Mouse (Mus musculus) thymus, postnatal 10 days (tissue): ENCODE results near the gene Gm27021.

Source experiments
- DNase-seq, 2 experiments: peaks; one replicate each; pipeline ENCODE4 v3.0.0; 2021; ENCODE audit warnings: low spot score in 2 of 2

The Gm27021 gene

DNA sequence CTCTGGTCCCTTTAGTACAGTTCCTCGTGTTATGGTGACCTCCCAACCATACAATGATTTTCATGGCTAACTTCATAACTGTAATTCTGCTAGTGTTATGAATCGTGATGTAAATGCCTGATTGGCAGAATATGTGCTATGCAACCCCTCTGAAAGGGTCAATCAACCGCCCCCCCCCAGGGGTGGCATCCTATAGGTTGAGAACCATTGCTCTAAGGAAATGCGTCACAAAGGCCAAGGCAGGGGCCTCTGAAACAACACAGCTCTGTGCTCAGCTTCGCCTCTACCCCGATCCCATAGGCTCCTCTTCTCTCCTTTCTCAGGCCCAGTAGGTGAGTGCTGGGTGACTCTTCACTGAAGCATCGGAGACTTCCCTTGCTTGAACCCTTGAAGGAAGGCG, 17.7 kb upstream of the Gm27021 start:
- DNase-seq = no peak

DNA sequence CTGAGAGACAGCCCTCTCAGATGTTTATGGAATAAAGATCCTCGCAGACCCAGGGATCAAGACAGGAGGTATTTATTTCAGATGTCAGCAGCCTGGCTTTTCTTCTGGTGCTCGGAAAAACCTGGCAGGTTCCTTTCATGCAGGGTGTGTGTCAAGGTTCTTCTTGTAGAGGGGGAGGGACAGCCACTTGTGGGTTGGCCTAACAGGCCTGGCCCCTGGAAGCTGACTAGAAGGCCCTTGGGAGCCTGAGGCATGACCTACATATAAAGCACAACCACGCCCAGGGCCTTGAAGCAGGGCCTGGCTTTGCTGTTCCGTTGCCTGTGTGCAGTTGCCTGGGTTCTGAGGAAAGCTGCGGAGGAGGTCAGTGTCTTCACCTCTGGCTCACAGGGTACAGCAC, 17.2 kb upstream of the Gm27021 start:
- DNase-seq = no peak

DNA sequence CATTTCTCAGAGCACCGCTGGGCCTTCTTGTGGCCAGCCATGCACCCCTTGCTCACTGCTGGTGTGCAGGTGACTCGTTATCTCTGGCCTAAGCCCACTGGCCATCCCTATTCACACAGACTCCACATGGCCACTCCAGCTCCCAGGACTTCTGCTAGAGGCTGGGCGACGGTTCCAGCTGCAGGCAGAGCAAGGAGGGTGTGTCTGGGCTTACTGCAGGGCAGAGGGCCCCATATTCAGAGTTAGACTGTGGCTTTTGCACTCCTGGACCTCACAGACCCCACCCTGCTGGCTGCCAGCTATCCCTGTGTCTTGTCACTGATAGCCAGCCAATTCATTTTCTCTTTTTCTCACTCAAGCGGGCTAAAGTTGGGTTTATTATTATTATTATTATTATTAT, 16.2 kb upstream of the Gm27021 start:
- DNase-seq = no peak

DNA sequence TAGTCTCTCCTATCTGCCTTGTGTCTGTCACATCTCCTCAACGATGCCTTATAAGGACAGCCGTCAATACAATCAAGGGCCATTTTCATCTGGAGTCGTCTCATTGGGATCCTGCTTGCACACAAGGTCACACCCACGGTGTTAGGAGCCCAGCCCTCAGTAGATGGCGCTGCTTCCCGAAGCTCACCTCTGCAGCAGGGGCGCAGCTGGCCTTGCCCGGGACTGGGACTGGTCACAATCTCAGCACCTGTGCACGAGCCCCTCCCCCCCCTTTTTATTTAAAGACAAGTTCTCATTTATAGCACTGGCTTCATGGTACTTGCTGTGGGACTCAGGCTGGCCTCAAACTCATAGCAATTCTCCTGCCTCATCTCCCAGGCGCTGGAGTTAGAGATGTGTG, 15.7 kb upstream of the Gm27021 start:
- peak; percentile 62 to 83 for DNase-seq

DNA sequence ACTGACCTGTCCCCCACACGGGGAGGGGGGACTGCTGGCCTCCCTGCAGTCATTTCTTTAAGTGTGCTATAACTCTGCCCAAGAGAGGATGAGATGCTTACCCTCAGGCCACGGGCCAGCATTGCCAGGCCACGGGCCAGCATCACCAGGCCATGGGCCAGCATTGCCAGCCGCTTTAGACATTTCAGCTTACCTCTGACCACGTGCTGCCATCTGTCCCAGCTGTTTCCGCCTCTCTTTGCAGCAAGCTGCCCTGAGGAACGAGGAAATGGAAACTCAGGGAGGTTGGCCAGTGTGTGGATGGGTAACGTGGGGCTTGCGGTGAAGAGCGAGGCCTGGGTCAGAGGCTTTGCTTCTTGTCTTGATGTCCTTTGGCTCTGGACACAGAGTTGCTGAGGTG, 13.2 kb upstream of the Gm27021 start:
- DNase-seq = no peak

DNA sequence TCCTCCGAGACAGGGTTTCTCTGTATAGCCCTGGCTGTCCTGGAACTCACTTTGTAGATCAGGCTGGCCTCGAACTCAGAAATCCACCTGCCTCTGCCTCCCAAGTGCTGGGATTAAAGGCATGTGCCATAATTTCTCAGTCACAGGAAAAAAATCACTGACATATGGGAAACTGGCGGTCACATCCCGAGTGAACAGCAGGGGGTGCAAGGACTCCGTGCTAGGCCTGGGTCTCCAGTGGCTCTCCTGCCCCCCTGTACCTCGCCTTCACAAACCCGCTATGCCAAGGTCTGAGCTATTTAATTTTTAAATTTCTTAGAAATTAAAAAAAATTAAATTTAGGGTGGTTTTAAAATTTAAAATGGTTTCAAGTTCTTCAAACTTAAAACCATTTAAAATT, 12.5 kb upstream of the Gm27021 start:
- DNase-seq = peak; percentile 28 to 76

DNA sequence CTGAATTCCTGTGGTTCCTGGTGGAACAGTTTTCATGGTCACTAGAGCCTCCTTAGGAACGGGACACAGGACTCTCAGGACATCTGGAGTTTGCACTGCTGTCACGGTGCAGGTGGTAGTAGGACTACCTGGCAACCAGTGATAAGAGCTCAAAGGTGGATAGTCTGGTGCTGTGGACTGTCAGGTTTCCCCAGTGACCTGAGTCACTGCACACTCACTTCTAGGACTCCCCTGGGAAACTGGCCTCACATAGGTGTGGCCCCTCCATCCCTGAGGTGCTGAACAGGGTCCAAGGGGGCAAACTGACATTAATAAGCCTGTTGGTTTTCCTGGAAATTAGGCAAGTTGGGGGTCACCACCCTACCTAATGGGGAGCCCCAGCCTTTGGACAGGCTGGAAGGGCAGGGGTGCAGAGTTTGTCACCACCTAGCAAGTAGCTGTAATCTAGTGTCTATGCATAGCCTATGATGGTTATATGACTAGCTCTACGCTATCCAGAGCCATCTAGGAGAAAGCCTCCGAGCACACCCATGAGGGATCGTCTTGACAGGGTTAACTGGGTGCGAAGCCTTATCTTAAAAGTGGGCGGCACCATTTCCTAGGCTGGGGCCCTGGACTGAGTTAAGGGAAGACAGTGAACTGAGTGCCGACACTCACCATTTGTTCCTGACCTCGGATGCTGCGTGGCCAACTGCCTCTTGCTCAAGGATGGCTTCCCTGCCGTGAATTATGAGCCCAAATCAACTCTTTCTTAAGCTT, 11.9 kb upstream of the Gm27021 start:
- no peak for DNase-seq

DNA sequence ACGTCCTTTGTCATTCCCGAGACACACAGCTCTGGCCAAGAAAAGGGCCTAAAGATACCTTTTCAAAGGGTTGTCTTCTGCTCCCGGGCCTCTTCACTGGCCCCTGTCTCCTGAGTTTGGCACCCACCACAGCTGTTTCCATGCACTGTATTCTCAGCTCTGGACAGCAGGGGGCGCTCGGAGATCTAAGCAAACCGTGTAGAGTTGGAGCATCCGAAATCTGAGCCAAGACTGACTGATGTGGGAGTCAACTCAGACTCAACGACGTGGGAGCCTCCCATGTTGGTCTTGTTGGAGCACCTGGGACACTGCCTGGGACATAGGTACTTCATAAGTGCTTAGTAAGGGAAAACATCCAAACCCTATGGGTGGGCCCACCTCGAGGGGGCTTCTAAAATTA, 10.6 kb upstream of the Gm27021 start:
- DNase-seq = peak; percentile 57 to 90

DNA sequence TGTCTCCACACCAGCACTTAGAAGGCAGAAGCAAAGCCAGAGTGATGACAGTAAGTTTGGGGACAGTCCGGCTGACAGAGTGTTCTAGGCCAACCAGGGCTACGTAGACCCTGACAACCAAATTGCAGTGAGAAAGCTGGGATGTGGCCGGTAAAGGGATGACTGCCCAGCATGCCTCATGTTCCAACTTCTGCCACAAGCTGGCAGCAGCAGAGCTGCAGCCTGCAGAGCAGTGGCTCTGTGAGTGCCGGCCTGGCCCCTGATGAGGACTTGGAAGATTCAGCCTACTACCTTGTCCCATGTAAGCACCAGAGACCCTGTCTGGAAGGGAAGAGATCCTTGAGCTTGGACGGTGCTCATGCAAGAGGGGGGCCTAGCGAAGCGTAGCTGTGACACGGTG, 7.8 kb upstream of the Gm27021 start:
- DNase-seq = no peak

DNA sequence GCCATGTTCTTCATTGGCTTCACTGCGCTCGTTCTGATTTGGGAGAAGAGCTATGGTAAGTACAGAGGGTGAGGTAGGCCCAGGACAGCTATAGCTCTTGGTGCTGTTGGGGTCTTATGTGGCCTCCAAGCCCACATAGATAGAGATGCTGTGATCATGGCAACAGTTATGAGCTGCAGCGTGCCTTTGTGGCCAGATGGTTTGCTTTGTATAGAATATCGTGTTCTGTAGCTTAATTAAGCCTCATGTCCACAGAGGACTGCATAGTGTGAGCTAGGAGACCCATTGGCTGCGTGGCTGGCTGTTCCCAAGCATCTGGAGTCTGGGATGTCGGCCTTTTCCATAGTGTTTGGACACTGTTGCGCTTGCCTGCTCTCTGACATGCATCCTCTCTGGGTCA, 5.4 kb upstream of the Gm27021 start:
- no peak for DNase-seq

DNA sequence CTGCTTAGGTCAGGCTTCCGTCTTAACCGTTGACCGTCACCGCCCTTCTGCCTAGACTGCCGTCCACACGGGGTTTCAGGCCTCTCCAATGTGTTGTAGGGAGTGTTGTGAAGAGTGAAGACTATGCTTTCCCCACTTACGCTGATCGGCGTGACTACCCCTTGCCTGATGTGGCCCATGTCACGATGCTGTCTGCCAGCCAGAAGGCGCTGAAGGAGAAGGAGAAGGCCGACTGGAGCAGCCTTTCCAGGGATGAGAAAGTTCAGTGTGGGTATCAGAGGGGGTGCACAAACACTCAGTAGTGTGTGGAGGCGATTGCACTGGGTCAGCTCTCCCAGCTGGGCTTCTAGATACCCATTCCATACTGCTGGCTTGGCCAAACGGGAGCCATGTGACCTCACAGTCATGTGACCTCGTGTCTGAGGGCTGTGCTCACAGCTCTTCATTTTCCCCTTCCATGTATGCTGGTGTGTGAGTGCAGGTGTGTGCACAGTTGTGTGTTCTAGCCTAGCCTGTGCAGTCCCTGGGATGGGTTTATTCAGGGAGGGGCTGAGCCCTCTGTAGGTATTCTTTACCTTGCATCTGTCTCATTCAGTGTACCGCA, 4.8 kb upstream of the Gm27021 start:
- no peak for DNase-seq

DNA sequence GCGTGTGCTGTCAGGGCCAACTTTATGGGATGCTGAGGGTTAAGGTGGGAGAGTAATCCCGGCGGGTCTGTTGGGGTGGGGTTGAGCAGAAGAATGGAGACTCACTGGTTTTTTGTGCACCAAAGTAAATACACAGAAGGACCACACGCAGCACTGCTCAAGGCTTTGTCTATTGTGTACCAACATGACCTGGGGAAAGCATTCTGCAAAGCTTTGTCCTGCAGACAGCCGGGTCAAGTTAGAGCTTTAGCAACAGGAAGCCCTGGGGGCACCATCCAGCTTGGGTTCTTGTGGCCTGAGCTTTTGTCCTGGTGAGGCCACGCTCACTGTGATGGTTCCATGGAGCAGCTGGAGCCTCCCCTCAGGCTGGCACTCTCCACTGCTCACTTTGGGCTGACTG, 3.9 kb upstream of the Gm27021 start:
- DNase-seq = no peak

DNA sequence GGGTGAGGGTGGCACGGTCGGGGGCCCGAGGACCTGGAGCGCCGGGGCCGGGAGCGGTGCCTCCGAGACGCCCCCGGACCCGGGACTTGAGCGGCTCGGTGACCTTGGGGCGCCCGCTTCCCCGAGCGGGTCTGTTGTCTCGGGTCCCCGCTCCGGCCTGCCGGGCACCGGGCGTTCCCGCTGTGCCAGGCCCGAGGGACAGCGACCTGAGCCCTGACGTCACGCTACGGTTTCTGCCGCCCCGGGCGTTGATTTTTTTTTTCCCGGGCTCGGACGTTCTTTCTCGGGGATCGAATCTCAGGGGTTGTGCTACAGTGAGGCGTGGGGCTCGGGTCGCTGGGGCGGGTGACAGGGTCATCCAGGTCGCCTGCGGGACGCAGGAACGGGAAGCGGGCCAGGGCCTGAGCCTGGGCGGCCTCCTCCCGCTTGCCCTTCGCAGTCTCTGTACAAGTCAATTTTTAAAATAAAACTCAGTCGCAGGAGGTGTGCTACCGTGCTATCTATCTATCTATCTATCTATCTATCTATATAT, 561 bp upstream of the Gm27021 start, which contains the start of gene Emc8:
TSS of gene Emc8 (minus strand) at position 200 of the 532 bp plus-strand sequence.
- DNase-seq = no peak

DNA sequence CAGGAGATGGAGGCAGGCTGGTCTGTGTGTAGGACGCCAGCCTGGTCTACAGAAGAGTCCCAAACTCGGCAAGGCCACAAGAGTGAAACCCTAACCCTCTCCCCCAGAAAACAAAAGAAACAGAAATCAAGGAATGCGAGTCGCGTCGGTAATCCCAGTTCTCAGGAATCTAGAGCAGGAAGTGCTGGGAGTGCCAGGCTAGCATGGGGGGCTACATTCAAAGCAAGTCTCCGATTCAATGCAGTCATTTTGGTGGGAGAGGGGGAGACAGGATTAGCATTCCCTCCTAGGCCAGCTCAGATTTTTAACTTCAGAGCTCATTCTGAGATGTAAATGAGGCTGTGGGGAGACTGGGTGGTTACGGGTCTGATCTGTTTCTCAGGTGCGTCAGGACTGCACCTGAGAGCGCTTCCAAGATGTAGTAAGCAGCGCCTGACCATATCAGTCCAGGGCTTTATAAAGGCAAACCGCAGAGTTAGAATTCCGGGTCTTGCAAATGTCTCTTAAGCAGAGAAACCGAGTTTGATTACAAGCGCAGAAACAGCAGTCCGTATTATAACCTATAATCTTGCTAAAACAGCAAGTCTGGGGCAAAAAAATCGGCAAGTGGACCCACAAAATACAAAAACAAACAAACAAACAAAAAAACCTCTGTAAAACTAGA, 940 bp downstream of the Gm27021 start:
- no peak for DNase-seq

DNA sequence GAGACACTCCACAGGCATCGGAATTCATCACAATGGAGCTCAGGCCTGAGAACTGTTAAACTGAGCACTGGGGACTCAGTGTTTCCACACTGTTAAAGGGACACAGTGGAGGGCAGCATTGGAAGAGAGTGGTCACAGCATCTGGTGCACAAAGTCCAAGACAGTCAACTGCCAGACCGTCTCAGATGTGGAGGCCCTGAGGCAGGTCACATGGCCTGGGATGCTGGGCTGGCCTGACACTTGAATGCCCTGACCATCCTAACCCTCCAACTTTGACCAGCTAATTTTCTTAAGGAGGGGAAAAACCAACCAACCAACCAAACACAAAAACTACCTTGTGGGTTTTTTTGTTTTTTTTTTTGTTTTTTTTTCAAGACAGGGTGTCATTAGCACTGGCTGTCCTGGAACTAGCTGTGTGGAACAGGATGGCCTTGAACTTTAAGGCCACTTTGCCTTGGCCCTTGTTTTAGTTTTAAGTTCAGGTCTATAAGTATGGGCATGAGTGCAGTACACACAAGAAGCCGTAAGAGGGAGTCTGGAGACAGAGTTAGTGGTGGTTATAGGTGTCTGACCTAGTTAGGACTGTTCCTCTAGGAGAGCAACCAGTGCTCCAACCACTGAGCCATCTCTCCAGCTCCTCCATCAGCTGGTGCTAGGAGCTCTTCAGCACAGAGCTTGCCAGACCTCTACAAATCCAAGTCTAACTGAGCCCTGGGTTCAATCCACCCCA, 2.0 kb downstream of the Gm27021 start:
- DNase-seq = peak in 1 of 2 experiments; percentile 25

DNA sequence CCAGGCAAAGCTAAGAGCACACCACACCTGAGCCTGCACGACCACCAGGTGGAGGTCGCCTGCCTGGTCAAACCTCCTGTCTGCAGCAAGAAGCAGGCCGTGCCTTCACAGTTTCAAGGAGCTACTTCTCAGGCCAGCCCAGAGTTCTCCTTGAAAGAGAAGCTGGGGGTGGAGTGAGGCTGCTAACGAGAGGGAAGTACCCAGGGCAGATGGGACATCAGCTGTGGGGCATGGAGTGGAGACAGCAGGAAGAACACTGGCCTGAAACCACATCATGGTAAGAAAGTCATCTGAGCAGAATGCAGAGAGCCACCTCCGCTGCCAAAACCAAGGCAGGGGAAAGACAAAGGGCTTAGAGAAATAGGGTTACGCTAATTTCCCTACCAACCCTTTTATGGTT, 3.3 kb downstream of the Gm27021 start:
- DNase-seq = no peak

DNA sequence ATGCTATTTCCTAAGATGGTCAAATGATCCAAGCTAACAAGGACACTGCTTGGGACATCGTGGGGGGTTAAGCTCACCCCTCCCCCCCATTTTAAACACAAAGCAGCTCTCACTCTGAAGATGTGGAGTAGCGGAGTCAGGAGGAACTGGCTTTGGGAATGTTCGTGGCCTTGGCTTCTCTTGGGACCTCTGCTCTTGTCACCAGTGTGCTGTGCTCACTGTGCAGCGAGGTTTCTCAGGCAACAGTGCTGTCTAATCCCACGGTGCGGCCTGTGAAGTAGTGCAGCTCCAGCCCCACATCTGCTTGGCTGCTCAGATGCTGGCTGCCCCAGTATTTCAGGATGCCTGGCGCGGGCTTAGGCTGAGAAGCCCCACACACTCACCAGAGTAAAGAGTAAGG, 10.5 kb downstream of the Gm27021 start:
- DNase-seq = no peak

DNA sequence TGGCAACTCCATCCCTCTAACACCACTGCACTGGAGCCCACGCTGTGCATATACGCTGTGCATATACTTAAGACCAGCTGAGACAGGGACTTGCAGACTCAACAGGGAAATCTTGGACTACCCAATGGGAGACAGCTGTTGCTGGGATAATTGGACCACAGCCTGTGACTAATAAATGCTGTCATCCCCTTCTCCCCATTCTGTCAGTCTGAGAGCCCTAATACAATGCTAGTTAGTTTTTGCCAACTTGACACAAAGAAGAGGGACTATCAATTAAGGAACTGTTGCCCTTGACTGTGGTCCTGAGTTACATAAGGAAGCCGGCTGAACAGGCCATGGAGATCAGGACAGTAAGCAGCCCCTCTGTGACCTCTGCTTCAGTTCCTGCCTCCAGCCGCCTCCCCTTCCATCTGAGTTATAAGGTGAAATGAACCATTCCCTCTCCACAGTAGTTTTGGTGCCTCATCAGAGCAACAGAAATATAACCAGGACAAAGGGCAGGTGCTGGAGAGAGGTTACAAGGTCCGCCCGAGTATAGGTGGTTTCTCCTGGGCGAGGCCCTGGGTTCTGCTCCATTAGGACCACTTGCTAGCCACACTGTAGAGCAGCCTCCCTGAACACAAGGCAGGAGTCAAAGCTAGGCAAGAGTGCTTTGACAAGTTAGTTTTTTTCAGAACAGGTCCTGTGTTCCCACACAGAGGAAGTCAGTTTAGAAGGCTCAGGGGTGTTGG, 11.4 kb downstream of the Gm27021 start:
- no peak for DNase-seq

DNA sequence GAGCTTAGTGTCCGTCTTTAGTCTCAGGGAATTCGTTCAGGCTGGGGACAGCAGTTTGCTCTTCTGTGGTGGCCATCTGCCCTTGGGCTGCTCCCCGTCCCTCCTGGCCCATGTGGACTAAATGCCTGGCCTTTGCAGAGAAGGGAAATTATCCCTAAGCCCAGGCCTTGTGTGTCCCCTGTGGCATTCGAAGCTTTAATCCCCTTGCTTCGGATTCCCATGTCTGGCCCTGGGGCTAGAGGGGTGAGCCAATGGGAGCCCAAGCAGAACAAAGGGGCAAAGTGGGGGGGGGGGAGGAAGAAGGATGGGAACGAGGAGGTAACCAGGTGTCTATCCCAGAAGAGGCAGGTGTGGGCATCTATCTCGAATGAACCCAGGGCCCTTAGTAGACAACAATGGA, 20.3 kb downstream of the Gm27021 start, which contains the start of gene 1190005I06Rik:
TSS of gene 1190005I06Rik (minus strand) at position 101 of the 400 bp plus-strand sequence.
- DNase-seq = no peak

DNA sequence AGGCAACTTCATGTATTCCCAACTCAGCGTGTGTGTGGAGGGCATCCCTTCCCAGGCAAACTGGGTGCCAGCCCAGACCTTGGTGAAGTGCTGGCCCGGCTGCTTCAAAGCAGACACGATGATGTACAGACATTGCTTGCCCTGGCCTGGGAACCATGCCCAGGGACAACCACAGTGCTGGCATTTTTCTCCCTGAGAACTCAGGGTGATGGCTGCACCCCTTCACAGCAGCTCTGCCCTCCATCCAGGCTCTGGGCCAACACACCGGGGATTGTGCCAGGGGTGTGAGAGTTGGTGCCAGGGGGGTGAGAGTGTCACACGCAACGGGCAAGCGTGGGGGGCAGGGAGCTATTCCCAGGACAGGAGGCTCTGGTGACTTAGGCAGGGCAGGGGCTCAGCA, 23.2 kb downstream of the Gm27021 start:
- no peak for DNase-seq

DNA sequence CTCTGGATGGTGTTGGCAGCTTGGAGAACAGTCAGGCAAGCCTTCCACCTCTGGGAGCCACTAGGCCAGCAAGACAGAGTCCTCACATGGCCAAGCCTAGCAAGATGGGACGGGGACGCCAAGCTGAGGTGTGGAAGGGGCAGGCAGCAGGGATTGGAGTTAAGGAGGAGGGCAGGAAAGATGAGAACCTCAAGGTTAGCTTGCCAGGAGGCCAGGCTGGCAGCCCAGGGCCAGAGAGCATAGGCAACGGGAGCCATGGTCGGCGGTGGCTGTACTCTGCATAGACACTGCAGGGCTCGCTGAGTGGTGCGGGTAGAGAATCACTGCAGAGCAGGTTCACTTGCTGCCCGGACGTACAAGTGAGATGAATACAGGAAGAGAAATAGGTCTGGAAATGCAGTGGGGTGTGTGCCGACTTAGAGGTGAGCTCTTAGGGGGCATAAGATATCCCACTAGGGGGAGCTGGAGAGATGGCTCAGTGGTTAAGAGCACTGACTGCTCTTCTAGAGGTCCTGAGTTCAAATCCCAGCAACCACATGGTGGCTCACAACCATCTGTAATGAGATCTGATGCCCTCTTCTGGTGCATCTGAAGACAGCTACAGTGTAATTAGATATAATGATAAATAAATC, 25.7 kb downstream of the Gm27021 start:
- no peak for DNase-seq
